Mouse (Mus musculus) megakaryocyte-erythroid progenitor cell, adult 5-6 weeks (primary cell): ENCODE measurements around the gene Mcee. TPM values are rescaled to one million over a fixed set of nuclear protein-coding genes. Genes with fewer than 3 reads are reported as not detected.

Experiments used
- ATAC-seq: replicated peaks from 2 replicates; pipeline ENCODE4 v1.8.0; 2016; ENCODE audit warnings: mild to moderate bottlenecking, inconsistent platforms; ENCODE audit not compliant: severe bottlenecking, poor library complexity, low FRiP score, low TSS enrichment
- total RNA-seq, 2 experiments: library from RNA; stranded (forward) in 1 of 2; stranded (reverse) in 1 of 2; fragments of 200-1000, 215-1000 nt in 1 of 2; fragments of >200 nt in 1 of 2; fragmentation: Nextera tagmentation in 1 of 2; gene quantifications; 2 replicates each; pipeline ENCODE4 v1.2.3; 2014 to 2017

Gene Mcee
- total RNA-seq, 2 experiments from 2014 or later = 49.8 to 80.3 TPM

DNA sequence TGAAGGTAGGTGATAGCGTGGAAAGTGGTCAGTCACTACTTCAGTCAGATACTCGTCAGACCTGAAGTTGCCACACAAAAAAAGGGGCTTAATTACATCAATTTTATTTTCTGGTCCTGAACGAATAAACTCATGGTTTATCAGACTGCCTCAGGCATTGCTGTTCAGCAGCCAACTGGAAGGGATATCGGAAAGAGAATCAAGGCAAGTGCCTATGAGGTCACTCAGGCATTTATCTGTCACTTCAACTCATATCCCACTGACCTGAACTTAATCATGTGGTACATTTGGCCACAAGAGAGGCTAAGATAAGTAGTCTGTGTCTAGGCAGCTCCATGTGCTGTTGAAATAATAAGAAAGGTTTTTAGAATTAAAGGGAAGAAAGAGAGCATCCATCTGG, 10.0 kb downstream of the Mcee start:
- peak; percentile 80 for ATAC-seq

DNA sequence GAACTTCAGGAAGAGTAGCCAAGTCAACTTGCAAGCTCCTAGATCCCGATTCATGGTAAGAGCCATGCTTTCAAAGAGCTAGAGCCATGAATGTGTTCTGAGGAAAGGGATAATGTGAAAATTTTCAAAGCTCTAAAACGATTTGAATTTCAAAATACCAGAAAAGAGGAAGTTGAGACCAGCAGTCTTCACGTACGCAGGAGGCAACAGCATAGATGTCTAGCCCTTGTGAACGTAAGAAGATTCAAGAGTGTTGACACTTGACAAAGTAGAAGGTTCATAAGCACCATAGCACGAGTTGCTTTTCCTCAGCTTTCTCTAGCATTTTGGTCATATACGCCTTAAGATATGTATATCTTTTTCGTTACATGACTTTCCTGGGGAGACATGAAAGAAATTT, 11.6 kb downstream of the Mcee start:
- ATAC-seq = no peak

DNA sequence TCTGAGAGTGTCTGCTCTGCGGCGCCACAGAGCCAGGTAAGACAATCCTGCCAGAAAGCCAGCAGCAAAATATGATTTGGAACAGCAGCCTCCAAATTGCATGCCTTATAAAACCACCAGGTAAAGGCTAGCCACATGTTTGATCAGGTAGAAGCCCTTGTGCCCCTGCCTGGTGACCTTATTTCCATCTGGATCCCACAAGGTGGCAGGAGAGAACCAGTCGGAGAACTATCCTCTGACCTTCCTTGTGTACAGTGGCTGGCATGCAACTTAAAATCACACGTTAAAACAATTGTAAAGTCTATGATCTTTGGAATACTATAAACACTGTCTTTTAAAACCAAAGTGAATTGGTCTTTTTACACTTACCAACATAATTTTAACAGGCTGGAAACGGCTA, 32.5 kb downstream of the Mcee start:
- ATAC-seq = no peak

DNA sequence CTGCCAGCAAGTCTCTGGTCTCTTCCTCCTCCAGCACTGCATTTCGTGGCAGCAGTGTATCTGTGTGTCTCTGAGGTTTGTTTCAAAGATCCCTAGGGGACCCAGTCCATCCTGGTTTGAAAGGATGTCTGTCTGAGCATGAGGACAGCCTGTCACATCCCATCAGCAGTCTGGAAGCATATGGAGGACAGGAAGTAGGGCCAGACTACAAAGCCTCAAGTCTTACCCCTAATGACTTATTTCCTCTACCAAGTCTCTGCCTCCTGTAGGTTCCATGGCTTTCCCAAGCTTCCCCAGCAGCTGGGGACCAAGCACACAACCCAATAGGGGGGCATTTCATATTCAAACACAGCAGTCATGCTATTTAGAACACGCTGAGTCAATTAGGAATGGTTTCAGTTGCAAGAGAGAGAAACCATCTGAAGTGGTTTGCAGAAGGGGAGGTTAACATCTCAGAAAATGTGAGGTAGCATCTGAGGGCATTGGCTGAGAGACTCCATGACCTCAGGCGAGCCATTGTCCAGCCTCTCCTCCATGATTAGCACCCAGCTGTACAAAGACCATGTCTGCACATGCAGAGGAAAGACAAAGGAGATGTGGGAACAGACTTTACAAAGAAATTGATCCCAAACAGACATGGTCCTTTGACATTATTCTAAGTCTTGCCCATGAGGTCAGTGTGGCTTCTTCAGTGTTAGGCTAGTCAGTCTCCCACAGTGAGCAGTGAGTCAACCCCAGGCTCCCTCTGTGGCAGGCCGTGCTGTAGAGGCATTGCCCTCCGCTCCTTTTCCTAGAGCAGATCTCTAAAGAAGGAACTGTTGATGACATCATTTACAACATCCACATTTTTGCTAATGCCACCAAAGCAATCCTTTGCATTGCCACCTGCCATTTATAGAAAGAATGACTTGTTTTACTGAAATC, 47.5 kb downstream of the Mcee start:
- ATAC-seq = no peak

DNA sequence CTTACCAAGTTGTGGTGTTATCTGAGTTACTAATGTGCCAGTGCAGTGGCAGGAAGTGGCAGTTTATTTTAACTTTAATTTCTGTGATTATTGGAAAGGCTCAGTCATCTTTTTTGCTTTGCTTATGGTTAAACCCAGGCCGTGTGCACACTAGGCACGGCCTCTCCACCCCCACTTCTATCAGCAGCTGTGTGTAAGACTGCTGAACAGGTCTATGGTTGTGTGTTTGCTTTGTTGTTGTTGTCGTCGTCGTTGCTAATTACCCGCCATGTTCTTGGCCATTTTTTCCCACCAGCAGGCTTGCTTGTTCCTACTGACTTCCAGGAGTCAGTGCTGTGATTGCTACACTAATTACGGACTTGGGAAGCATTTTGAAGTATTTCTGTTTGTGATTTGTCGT, 48.1 kb downstream of the Mcee start:
- no peak for ATAC-seq

DNA sequence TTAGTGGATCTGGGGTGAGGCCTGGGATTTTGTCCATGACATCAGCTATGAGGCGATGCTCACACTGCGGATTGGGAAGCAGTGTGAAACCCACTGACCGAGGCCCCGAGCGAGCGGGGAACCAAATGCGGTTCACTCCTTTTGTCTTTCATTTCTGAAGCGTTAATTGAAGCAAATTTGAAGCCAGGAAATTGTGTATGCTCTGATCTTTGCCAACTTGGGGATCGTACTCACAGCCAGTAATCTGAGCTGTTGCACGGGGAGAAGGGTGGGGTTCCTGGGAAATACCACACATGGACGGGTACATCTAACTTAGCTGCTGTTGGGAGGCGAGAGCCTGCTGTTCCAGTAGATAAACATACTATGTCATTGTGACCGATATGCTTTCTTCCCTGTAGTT, 58.2 kb downstream of the Mcee start:
- ATAC-seq = no peak

DNA sequence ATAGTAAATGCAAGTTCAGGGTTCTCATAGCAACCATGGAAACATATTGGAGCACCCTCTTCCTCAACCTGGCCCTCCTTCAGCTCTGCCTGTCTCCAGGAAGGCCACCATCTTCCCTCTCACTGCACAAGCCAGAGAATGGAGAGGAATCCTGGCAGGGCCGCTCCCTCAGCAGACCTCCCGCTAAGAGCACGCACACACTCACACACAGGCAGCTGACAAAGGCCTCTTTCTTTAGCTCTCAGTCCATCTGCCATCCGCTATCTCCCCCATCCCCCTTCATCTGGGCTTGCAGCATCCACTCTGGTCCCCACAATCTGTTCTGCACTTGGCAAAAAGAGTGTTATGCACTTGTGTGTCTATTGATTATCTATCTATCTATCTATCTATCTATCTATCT, 59.0 kb downstream of the Mcee start:
- no peak for ATAC-seq

DNA sequence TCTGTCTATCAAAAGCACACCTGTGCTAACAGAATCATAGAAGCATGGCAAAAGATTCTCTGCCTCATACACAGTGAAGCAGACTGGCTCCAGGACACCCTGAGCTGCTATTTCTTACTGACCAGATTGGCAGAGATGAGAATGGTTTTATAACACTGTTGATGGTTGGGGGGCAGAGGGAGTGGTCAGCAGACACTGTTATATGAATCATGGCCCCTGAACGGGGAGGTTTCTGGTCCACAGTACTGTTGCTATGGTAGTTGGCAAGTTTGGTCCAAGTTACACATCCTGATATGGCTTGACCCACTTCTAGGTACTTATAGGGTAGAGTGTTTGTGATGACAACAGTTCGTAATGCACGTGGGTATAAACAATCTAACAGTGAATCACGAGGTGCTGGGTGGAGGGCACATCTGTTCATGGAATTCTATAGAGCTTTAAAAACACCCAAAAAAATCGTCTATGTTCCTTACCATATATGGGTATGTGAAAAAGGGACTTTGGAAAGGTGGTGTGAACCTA, 59.5 kb downstream of the Mcee start:
- no peak for ATAC-seq

DNA sequence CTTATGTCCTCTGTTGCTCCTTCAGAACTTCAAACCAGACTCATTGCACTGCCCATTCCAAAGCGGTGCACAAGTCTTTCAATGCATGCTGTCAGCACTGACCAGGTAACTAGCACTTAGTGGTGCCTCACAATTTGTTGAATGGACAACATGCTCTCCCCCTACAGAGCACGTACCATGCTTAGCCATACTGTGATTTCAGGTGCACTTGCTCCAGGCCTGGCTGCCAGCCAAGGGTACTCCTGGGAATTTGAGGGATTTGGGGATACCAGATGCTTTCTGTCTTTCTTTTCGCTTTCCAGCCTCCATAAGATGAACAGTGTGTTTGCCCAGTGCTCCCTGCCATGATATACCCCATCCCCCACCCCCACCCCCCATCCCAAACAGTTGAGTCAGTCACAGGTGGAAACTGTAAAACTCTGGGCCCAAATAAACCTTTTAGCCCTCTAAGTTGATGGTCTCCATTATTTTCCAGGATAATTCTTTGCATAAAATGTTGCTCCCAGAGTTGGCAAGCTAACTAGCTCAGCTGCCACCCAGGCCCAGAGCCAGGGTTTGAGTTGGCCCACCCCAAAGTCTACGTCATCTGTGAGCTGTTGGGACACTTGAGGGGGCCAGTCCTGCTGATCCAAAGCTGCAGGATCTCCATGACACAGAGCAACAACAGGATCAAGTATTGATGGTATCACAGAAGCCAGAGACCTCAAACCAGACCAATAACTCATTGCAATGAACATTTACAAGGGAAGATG, 60.2 kb downstream of the Mcee start:
- ATAC-seq = no peak

DNA sequence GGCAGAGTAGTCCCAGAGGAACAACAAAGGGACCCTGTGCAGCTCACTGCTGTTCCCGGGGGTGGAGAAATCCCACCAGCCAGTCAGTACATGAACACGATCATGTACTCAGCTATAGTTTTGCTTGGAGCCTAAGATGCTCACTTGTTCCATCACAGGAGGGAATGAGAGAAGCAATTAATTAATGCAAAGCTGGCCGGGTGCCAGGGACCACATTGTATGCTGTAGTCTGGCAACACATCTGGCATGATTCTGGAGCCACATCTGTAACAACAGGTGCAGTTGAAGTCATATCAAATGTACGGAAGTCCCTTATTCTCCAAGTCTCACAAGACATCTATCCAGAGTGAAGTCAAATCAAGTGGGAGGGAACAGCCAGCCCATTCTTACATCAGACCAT, 63.8 kb downstream of the Mcee start:
- no peak for ATAC-seq

DNA sequence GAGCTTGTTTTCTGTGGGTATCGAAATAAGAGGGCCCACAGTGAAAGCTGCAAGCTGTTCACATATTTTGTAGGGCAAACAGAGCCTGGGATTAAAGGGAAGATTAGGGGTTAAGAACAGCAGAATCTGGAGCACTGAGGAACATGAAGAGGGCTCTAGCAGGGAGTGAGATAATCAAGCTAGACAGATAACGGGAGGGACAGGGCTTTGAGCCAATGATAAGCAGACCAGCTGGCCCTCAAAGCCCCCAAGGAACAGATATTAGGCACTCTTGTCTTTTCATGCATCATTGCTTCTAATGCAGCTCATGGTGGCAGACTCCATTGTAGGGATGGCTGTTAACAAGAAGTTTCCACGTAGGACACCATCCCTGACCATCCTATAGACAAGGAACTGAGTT, 64.3 kb downstream of the Mcee start:
- ATAC-seq = no peak

DNA sequence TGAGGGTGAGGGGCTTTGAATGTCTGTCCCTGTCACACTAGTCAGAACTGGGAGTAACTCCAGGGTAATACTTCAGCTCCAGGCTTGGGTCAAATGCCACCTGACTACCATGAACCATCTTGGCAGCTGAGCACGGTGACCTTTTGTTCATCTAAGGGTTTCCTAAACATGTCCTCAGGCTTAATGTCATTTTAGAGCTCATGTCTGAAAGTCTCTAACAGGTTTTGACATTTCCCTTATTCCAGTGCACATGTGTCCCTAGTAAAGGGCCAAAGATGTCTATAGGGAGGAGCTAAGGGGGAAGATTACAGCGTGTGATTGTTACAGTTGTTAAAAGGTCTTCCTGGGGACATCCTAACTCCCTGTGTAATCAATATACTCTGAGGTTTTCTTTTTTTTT, 65.4 kb downstream of the Mcee start:
- ATAC-seq = no peak

Other genes with a start within 250 kb of the Mcee start
- 3.1 and 6.3 TPM in 2 replicates for gene Trpm1, start 238.8 kb upstream of the Mcee start, total RNA-seq (2014; fragmentation: Nextera tagmentation)
- gene Trpm1, start 238.8 kb upstream of the Mcee start, total RNA-seq (2017) = not detected in 2 replicates
- gene Mtmr10, start 105.0 kb upstream of the Mcee start, total RNA-seq (2014; fragmentation: Nextera tagmentation) = 6.5 and 12.4 TPM in 2 replicates
- gene Mtmr10, start 105.0 kb upstream of the Mcee start, total RNA-seq (2017) = 1.6 and 2.9 TPM in 2 replicates
- 6.3 and 6.9 TPM in 2 replicates for gene Fan1, start 18.5 kb upstream of the Mcee start, total RNA-seq (2014; fragmentation: Nextera tagmentation)
- gene Fan1, start 18.5 kb upstream of the Mcee start, total RNA-seq (2017) = 6.3 and 9.0 TPM in 2 replicates
- gene Mphosph10, start 339 bp upstream of the Mcee start, total RNA-seq (2014; fragmentation: Nextera tagmentation) = 62.4 and 71.1 TPM in 2 replicates
- gene Mphosph10, start 339 bp upstream of the Mcee start, total RNA-seq (2017) = 180 and 206 TPM in 2 replicates
- gene Apba2, start 109.1 kb downstream of the Mcee start, total RNA-seq (2014; fragmentation: Nextera tagmentation) = not detected in 2 replicates
- not detected in 2 replicates for gene Apba2, start 109.1 kb downstream of the Mcee start, total RNA-seq (2017)